Mouse (Mus musculus): Measurements from ENCODE around the gene Olfr653.

Gene Olfr653

DNA sequence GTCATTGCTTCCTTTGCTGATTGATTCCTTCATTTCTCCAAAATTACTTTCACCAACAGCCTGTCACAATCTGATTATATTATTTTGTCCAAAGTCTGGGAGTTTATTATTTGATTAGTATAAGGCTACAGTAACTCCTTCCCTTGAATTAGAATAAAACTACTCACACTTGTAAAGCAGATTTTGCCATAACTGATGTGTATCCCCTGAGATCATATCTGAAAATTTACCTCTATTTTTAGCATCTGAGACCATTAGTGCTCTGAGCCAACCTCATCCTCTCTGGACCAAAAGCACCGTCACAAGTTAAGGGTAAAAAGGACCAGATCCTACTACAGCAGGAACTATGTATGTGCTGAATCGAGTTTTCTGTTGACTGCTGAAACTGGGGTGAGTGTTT, at the start of gene Olfr653:
Olfr653 (plus strand) TSS at position 301 of the 400 bp plus-strand sequence.
- DNase-seq (ENCODE audit: low spot score), result no peak

DNA sequence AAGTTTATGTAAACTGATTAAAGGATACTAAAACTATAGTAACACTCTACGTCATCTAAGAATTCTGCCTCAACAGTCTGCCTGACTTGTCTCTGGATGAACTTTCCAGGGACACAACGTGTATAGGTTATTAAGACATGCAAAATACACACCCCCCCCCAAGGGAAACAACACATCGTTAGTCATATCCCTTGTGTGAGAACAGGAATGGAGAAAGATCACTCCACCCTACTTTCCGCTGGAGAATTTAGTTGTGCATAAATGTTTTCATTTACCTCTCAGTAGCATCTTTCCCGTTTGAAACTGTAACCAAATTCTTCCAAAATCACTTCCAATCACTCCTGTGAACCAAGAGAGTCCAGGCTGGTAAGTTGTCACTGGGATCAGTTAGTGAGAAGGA, 27.3 kb upstream of the Olfr653 start, which contains the start of gene Olfr651:
Olfr651 (plus strand) TSS at position 301 of the 400 bp plus-strand sequence.
- DNase-seq (ENCODE audit: low spot score), result no peak

DNA sequence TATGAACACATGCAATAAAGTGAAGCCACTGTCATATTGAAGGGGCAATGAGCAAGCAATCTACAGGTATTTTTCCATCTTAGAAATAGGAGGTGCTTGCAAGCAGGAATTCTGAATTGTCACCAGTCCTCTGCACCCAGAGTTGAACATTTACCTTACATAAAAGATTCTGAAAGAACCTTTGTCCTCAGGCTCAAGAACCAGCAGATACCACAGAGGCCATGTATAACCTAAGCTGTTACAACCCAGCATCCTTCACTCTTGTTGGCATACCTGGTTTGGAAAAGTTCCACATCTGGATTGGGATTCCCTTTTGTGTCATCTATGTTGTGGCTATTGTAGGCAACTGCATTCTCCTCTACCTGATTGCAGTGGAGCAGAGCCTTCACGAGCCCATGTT, 24.4 kb upstream of the Olfr653 start:
- DNase-seq (ENCODE audit: low spot score), result no peak

DNA sequence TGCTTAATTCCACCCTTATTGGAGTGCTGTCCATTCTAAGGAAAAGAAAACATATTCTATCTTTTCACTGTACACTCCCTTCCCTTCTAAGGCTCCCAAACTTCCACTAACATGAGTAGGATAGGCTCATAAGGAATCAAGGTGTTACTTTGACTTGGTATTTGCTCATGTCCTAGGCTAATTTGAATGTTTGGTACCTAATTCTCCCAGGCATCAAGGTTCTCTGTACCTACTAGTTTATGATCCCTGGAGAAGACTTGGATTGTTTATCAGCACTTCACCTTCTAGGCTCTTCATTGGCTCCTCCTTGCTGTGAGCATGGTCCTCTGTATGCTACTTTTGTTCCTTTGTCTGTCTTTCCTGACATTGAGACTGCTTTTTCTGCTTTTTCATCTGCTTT, 16.5 kb upstream of the Olfr653 start, which contains the start of gene Olfr652:
Olfr652 (plus strand) TSS at position 301 of the 400 bp plus-strand sequence.
- no peak for DNase-seq (ENCODE audit: low spot score)

DNA sequence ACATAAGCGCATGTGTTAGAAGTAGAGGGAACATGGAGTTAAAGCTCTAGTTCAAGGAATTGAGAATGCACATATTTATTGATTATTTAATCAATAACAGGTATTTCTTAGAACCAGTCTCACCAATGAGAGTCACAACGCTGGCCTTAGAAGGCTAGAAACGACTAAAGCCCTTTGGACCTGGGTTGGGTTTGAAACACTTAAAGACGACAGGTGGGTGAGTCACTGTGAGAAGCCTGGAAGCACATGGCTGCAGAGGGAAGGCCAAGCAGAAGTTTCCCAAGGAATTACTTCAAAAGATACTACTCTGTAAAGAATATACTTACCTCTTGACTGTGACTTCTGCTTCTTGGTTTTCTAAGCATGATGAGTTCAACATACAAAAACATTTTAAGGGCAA, 3.7 kb downstream of the Olfr653 start:
- DNase-seq (ENCODE audit: low spot score), result no peak

DNA sequence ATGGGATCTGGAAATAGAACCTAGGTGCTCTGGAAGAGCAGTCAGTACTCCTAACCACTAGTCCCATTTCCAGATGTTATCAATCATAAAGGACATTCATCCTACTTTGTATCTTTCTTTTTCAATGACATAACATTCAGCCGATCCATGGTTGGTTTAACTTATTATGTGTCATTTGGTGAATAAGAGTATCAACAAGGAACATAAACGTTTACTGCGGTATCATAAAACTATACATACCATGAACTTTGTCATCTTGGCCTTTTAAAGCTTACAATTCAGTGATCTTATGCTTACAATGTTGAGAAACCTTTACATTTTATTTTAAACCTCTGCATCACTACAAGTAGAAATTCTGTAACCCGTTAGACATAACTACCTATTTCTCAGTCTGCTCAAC, 4.3 kb downstream of the Olfr653 start:
- DNase-seq (ENCODE audit: low spot score), result no peak

DNA sequence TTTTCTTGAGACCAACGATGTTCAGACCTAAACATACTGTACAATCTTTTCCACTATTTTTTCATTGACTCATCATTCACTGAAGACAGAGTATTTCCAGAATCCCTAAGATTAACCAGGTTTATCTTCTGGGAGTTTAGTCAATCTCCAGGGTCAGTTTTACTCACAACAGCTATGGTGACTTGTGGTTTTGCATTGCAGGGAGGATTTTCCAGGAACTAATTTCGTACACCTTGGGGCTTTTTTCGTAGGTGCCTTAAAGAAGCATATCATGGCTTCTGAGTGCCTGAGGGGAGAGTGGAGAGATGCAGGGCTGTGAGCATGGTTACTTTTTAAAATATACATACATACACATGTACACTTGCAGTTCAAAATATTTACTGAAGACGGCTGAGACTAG, 9.6 kb downstream of the Olfr653 start, which contains the start of gene Olfr654:
Olfr654 (plus strand) TSS at position 301 of the 400 bp plus-strand sequence.
- no peak for DNase-seq (ENCODE audit: low spot score)

DNA sequence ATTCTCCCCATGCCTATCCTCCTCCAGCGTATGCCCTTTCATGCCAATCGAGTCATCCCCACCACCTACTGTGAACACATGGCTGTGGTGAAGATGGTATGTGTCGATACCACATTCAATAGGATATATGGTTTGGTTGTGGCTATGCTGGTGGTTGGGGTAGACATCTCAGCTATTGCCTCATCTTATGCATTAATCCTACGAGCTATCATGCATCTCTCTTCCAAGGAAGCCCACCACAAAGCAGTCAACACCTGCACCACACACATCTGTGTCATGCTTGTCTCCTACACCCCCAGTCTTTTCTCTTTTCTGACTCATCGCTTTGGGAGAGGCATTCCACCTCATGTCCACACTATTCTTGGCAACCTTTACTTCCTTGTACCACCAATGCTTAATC, 11.2 kb downstream of the Olfr653 start:
- no peak for DNase-seq (ENCODE audit: low spot score)

DNA sequence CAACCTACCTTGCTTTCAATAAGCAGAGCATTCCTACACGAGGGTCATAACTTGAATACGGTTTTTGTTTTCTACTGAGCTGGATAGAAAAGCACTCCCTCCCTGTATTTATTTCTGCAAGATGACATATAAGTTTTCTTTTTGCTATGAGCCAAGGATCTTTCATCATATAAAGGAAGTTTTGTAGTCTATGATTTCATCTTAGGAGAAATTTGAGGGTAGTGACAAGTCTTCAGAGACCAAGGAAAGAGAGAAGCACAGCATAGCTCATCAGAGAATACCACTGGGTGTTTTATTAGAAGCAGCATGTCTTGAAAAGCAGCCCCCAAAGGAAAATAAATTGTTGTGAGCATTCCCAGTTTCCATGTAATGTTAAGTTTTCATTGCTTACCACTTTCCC, 24.6 kb downstream of the Olfr653 start, which contains the start of gene Olfr655:
Olfr655 (minus strand) TSS at position 101 of the 400 bp plus-strand sequence.
- no peak for DNase-seq (ENCODE audit: low spot score)

DNA sequence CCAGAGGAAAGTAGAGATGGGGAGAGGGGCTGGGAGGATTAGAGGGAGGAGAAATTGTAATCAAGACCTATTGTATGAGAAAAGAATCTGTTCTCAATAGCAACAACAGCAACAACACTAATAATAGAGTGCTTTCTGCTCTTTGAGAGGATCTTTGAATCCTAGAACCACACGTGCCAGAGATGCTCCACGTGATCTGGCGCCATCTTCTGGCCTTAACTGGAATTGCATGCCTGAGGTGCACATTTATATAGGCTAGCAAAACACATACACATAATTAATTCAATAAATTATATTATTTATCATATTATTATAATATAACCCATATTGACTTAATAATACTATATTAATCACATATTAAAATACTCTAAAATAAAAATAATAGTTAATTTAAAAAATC, 26.1 kb downstream of the Olfr653 start:
- peak; percentile 78 for DNase-seq (ENCODE audit: low spot score)

DNA sequence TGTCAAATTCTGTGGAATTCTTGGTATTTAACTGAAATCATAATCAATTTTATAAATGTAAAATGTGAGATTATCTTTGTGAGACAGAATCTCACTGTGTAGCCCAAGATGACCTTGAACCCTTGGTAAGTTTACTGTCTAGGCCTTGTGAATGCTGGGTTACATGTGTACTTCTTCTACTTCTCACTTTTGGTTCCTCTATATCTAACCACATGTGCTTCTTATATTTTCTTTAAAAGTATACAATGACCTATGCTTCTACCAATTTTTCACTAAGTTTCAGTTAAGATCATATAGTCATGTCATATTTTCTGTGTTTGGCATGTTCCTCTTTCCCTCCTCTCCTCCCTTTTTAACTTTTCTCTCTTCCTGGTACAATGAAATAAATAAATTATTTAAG, 27.6 kb downstream of the Olfr653 start:
- no peak for DNase-seq (ENCODE audit: low spot score)

DNA sequence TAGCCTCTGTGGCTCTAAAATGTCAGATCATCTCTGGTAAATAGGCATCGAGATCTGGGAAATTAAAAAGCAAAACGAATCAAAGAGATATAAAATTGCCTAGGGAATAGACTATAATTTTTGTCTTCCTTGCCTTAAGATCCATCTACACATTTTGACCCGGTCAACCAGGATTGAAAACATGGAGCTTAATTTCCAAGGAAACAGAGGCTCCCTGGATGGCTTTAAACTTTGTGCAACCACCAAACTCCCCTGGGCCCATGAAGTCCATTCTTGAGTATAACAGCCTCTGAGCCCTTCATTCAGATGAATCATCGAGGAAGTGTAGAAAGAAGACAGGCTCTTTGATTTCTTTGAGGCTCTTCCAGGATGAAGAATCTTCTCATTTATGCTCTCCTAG, 36.5 kb downstream of the Olfr653 start, which contains the start of gene Olfr656:
Olfr656 (plus strand) TSS at position 301 of the 400 bp plus-strand sequence.
- no peak for DNase-seq (ENCODE audit: low spot score)

DNA sequence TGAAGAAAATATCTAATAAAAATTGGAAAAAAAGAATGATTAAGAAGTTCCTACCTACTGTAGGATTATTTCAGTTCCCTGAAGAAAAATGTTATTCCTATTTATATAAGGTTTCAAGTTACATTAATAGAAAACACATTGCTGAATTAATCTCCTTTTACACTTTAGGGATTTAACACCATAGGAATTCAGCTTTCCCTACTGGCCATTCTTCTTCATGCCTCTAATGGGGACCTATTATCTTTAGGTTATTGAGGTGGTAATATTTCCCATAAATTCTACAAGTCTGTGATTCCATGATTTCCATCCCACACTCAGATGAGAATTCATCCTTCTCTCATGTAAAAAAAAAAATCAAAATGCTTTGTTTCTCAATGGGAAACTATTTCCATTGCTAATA, 47.4 kb downstream of the Olfr653 start, which contains the start of gene Olfr657:
Olfr657 (plus strand) TSS at position 301 of the 400 bp plus-strand sequence.
- no peak for DNase-seq (ENCODE audit: low spot score)

Data from embryo, embryonic 10 days (tissue).